Mouse (Mus musculus) myocyte (in vitro differentiated cells): ENCODE data around the gene Golga3.

Source experiments
- CEBPB ChIP-seq: IDR thresholded peaks from 2 replicates; pipeline ENCODE4 v1.6.1; 2011; ENCODE audit warnings: mild to moderate bottlenecking, moderate library complexity; ENCODE audit not compliant: poor library complexity, insufficient read depth, severe bottlenecking
- E2F4 ChIP-seq: IDR thresholded peaks from one replicate; pipeline ENCODE4 v1.6.1; 2011; ENCODE audit warnings: mild to moderate bottlenecking, control low read depth, moderate library complexity; ENCODE audit not compliant: insufficient read depth
- MAX ChIP-seq: IDR thresholded peaks from one replicate; pipeline ENCODE4 v1.6.1; 2011; ENCODE audit warnings: low read depth, mild to moderate bottlenecking, control low read depth
- POLR2A ChIP-seq: IDR thresholded peaks from one replicate; pipeline ENCODE4 v1.6.1; 2011; ENCODE audit warnings: low read depth, mild to moderate bottlenecking, control low read depth, moderate library complexity; ENCODE audit not compliant: insufficient read length
- REST ChIP-seq: IDR thresholded peaks from one replicate; pipeline ENCODE4 v1.6.1; 2011; ENCODE audit warnings: mild to moderate bottlenecking, control low read depth, moderate library complexity; ENCODE audit not compliant: insufficient read depth, insufficient read length
- TCF12 ChIP-seq: IDR thresholded peaks from one replicate; pipeline ENCODE4 v1.6.1; 2011; ENCODE audit warnings: mild to moderate bottlenecking, control low read depth; ENCODE audit not compliant: poor library complexity, insufficient read depth, severe bottlenecking
- TCF3 ChIP-seq: IDR thresholded peaks from one replicate; pipeline ENCODE4 v1.6.1; 2011; ENCODE audit warnings: low read depth, control low read depth; ENCODE audit not compliant: insufficient read length
- USF1 ChIP-seq: IDR thresholded peaks from one replicate; pipeline ENCODE4 v1.6.1; 2011; ENCODE audit warnings: low read depth, mild to moderate bottlenecking, control low read depth, moderate library complexity

GRCm38 (mm10) chr5:110216780-110217179, 40.3 kb downstream of the Golga3 start:
- TF ChIP-seq POLR2A (no peak), USF1 (no peak), TCF3 (no peak), E2F4 (no peak), REST (no peak), TCF12 (no peak), MAX (no peak), CEBPB (no peak)
